Mouse (Mus musculus) bone marrow, adult 2 months (tissue): ENCODE results near the gene Scube3.

Experiments used
- CTCF ChIP-seq: fragments of 200-500 bp; IDR thresholded peaks from 2 replicates; pipeline ENCODE4 v1.5.1; 2011; ENCODE audit warnings: low read length, control low read depth; ENCODE audit not compliant: control insufficient read depth, insufficient read depth
- POLR2A ChIP-seq: fragments of 200-500 bp; IDR thresholded peaks from 2 replicates; pipeline ENCODE4 v1.6.1; 2011; ENCODE audit warnings: low read depth, mild to moderate bottlenecking, control low read depth, low read length, borderline replicate concordance; ENCODE audit not compliant: control insufficient read depth

- no peak for TF ChIP-seq CTCF
- TF ChIP-seq POLR2A: no peak
Measured at GRCm38 (mm10) chr17:28135496-28135895, 6.4 kb upstream of the Scube3 start.
